Mouse (Mus musculus) neural tube, embryonic 12.5 days (tissue): Measurements from ENCODE around the gene Irx6. TPM values are rescaled to one million over a fixed set of nuclear protein-coding genes. Genes with fewer than 3 reads are reported as not detected.

Source experiments
- ATAC-seq: fragments of 200-750 bp; cut with Nextera tagmentation; 2 replicates; pipeline ENCODE4 v1.8.0; 2017; ENCODE audit warnings: low read depth, mild to moderate bottlenecking, moderate TSS enrichment, moderate library complexity; ENCODE audit not compliant: low FRiP score
- H3K27ac ChIP-seq: fragments of 300-500 bp; sonication (generic); 2 replicates; pipeline ENCODE4 v1.5.1; 2016
- H3K27me3 ChIP-seq: fragments of 300-500 bp; sonication (generic); replicated peaks from 2 replicates; pipeline ENCODE4 v1.6.1; 2016; ENCODE audit warnings: mild to moderate bottlenecking
- H3K36me3 ChIP-seq: fragments of 300-500 bp; sonication (generic); 2 replicates; pipeline ENCODE4 v1.6.1; 2016; ENCODE audit warnings: mild to moderate bottlenecking
- H3K4me1 ChIP-seq: fragments of 300-500 bp; sonication (generic); 2 replicates; pipeline ENCODE4 v1.6.1; 2016
- H3K4me2 ChIP-seq: fragments of 300-500 bp; sonication (generic); replicated peaks from 2 replicates; pipeline ENCODE4 v1.6.1; 2016; ENCODE audit warnings: mild to moderate bottlenecking
- H3K4me3 ChIP-seq: fragments of 300-500 bp; sonication (generic); 2 replicates; pipeline ENCODE4 v1.5.1; 2016
- H3K9ac ChIP-seq: fragments of 300-500 bp; sonication (generic); 2 replicates; pipeline ENCODE4 v1.6.1; 2016; ENCODE audit warnings: mild to moderate bottlenecking
- H3K9me3 ChIP-seq: fragments of 300-500 bp; sonication (generic); 2 replicates; pipeline ENCODE4 v1.6.1; 2016; ENCODE audit warnings: mild to moderate bottlenecking
- WGBS: fragments of 180-500 bp; shearing (Covaris S2); methylation state at CpG from one replicate; pipeline ENCODE4 v1.1.7; 2016; 5-methylcytosine and 5-hydroxymethylcytosine counted together
- polyA plus RNA-seq: library from polyadenylated mRNA; unstranded; fragments of >200 nt; fragmentation: Nextera tagmentation; extraction: Ambion mirVana; gene quantifications from 2 replicates; pipeline ENCODE4 v1.2.1, GENCODE M21; 2016

The Irx6 gene
- polyA plus RNA-seq, 1 experiment from 2014 or later, result 2.2 TPM

- Histone ChIP-seq H3K4me1 (peaks cover 24% of the 10 kb centered on the region), H3K27ac (no peak overlapping the region), H3K9me3 (0 out of 2 replicates have a peak, but pooled peaks cover 4% of the 10 kb centered on the region), H3K4me3 (peak overlapping the region; percentile 15; the same call in 1 of the 2 replicates), H3K9ac (no peak overlapping the region), H3K36me3 (no peaks in the 10 kb centered on the region), H3K27me3 (peaks cover 72% of the 10 kb centered on the region), H3K4me2 (peak overlapping the region; percentile 46)
- WGBS, result 10% methylated on average over 16 of the region's 16 CpGs
- ATAC-seq, result no peak
Measured at GRCm38 (mm10) chr8:92678407-92678806, 4.3 kb downstream of the Irx6 start.

GRCm38 (mm10) chr8:92697361-92697760 is 23.3 kb downstream of the Irx6 start:
- H3K27me3 ChIP-seq, result no peaks in the 10 kb centered on the region
- no peak overlapping the region for H3K9ac ChIP-seq
- WGBS, result 88% methylated on average over 5 of the region's 5 CpGs
- no peaks in the 10 kb centered on the region for H3K4me1 ChIP-seq
- H3K4me3 ChIP-seq, result no peak overlapping the region
- no peaks in the 10 kb centered on the region for H3K9me3 ChIP-seq
- no peak for ATAC-seq
- H3K4me2 ChIP-seq, result no peak overlapping the region
- H3K36me3 ChIP-seq, result no peaks in the 10 kb centered on the region
- no peak overlapping the region for H3K27ac ChIP-seq

- H3K9ac ChIP-seq, result no peak overlapping the region
- WGBS, result 51% methylated on average over 3 of the region's 3 CpGs
- H3K4me3 ChIP-seq, result no peak overlapping the region
- H3K4me1 ChIP-seq, result no peaks in the 10 kb centered on the region
- no peaks in the 10 kb centered on the region for H3K36me3 ChIP-seq
- H3K27me3 ChIP-seq, result no peaks in the 10 kb centered on the region
- H3K4me2 ChIP-seq, result no peak overlapping the region
- H3K9me3 ChIP-seq, result no peaks in the 10 kb centered on the region
- no peak for ATAC-seq
- no peak overlapping the region for H3K27ac ChIP-seq
Measured at GRCm38 (mm10) chr8:92698411-92698810, 24.3 kb downstream of the Irx6 start.

- no peaks in the 10 kb centered on the region for H3K27me3 ChIP-seq
- 74% methylated on average over 8 of the region's 8 CpGs for WGBS
Measured at GRCm38 (mm10) chr8:92699922-92700540, 25.9 kb downstream of the Irx6 start.

GRCm38 (mm10) chr8:92703375-92703774 is 29.3 kb downstream of the Irx6 start:
- Histone ChIP-seq H3K9ac (no peak overlapping the region), H3K36me3 (no peaks in the 10 kb centered on the region), H3K27ac (no peak overlapping the region), H3K27me3 (no peaks in the 10 kb centered on the region), H3K9me3 (no peaks in the 10 kb centered on the region), H3K4me3 (no peak overlapping the region), H3K4me2 (no peak overlapping the region), H3K4me1 (no peaks in the 10 kb centered on the region)
- 86% methylated on average over 3 of the region's 3 CpGs for WGBS
- ATAC-seq, result no peak

More at GRCm38 (mm10) chr8:92699922-92700540, 25.9 kb downstream of the Irx6 start:
- Histone ChIP-seq H3K9me3 (no peaks in the 10 kb centered on the region), H3K9ac (no peak overlapping the region), H3K27ac (no peak overlapping the region), H3K4me3 (no peak overlapping the region), H3K4me2 (no peak overlapping the region), H3K4me1 (no peaks in the 10 kb centered on the region), H3K36me3 (no peaks in the 10 kb centered on the region)
- no peak for ATAC-seq

- no peak overlapping the region for H3K27ac ChIP-seq
- H3K4me2 ChIP-seq, result no peak overlapping the region
- H3K9ac ChIP-seq, result no peak overlapping the region
- 68% methylated on average over 2 of the region's 2 CpGs for WGBS
- H3K4me3 ChIP-seq, result no peak overlapping the region
- H3K27me3 ChIP-seq, result no peaks in the 10 kb centered on the region
- H3K9me3 ChIP-seq, result no peaks in the 10 kb centered on the region
- H3K4me1 ChIP-seq, result no peaks in the 10 kb centered on the region
- no peaks in the 10 kb centered on the region for H3K36me3 ChIP-seq
- no peak for ATAC-seq
Measured at GRCm38 (mm10) chr8:92706311-92706710, 32.2 kb downstream of the Irx6 start.

- Histone ChIP-seq H3K4me2 (no peak overlapping the region), H3K4me1 (no peaks in the 10 kb centered on the region), H3K9me3 (no peaks in the 10 kb centered on the region), H3K4me3 (no peak overlapping the region), H3K9ac (no peak overlapping the region), H3K36me3 (no peaks in the 10 kb centered on the region), H3K27me3 (no peaks in the 10 kb centered on the region), H3K27ac (no peak overlapping the region)
- WGBS, result 93% methylated on average over 1 of the region's 1 CpGs
- no peak for ATAC-seq
Measured at GRCm38 (mm10) chr8:92713286-92713685, 39.2 kb downstream of the Irx6 start.

GRCm38 (mm10) chr8:92717418-92717817 is 43.3 kb downstream of the Irx6 start:
- Histone ChIP-seq H3K4me3 (no peak overlapping the region), H3K4me1 (0 out of 2 replicates have a peak, but pooled peaks cover 7% of the 10 kb centered on the region), H3K36me3 (no peaks in the 10 kb centered on the region), H3K27me3 (no peaks in the 10 kb centered on the region), H3K27ac (no peak overlapping the region), H3K9me3 (no peaks in the 10 kb centered on the region), H3K4me2 (no peak overlapping the region), H3K9ac (no peak overlapping the region)
- ATAC-seq, result no peak
- 81% methylated on average over 4 of the region's 4 CpGs for WGBS

GRCm38 (mm10) chr8:92718057-92718456 is 44.0 kb downstream of the Irx6 start:
- Histone ChIP-seq H3K9me3 (no peaks in the 10 kb centered on the region), H3K4me2 (no peak overlapping the region), H3K4me1 (peaks cover 11% of the 10 kb centered on the region; the same call in 1 of the 2 replicates), H3K9ac (no peak overlapping the region), H3K36me3 (no peaks in the 10 kb centered on the region), H3K27ac (no peak overlapping the region), H3K27me3 (no peaks in the 10 kb centered on the region), H3K4me3 (no peak overlapping the region)
- ATAC-seq, result no peak
- WGBS, result 91% methylated on average over 5 of the region's 5 CpGs

- Histone ChIP-seq H3K4me3 (no peak overlapping the region), H3K4me1 (peaks cover 24% of the 10 kb centered on the region; the same call in 1 of the 2 replicates), H3K27ac (no peak overlapping the region), H3K9me3 (no peaks in the 10 kb centered on the region), H3K27me3 (no peaks in the 10 kb centered on the region), H3K9ac (no peak overlapping the region), H3K36me3 (no peaks in the 10 kb centered on the region), H3K4me2 (no peak overlapping the region)
- ATAC-seq, result peak; percentile 76
- WGBS, result 43% methylated on average over 12 of the region's 12 CpGs
Measured at GRCm38 (mm10) chr8:92721266-92721935, 47.3 kb downstream of the Irx6 start.

- no peak overlapping the region for H3K27ac ChIP-seq
- no peak overlapping the region for H3K4me2 ChIP-seq
- ATAC-seq, result no peak
Measured at GRCm38 (mm10) chr8:92721936-92722321, 47.8 kb downstream of the Irx6 start.

GRCm38 (mm10) chr8:92723320-92723719 is 49.2 kb downstream of the Irx6 start:
- Histone ChIP-seq H3K27me3 (no peaks in the 10 kb centered on the region), H3K4me3 (no peak overlapping the region), H3K4me2 (no peak overlapping the region), H3K36me3 (no peaks in the 10 kb centered on the region), H3K27ac (no peak overlapping the region), H3K4me1 (peaks cover 24% of the 10 kb centered on the region; the same call in 1 of the 2 replicates), H3K9ac (no peak overlapping the region), H3K9me3 (no peaks in the 10 kb centered on the region)
- WGBS, result 39% methylated on average over 6 of the region's 6 CpGs
- 0 out of 2 replicates have a peak, but pooled peaks have one; percentile 8 for ATAC-seq

More at GRCm38 (mm10) chr8:92721936-92722321, 47.8 kb downstream of the Irx6 start:
- H3K27me3 ChIP-seq, result no peaks in the 10 kb centered on the region
- H3K4me3 ChIP-seq, result no peak overlapping the region
- H3K9ac ChIP-seq, result no peak overlapping the region
- no peaks in the 10 kb centered on the region for H3K9me3 ChIP-seq
- H3K4me1 ChIP-seq, result peaks cover 24% of the 10 kb centered on the region; the same call in 1 of the 2 replicates
- H3K36me3 ChIP-seq, result no peaks in the 10 kb centered on the region
- 54% methylated on average over 8 of the region's 8 CpGs for WGBS
